Mouse (Mus musculus) C2C12 (cell line): ENCODE data around the gene Rab39. TPM values are rescaled to one million over a fixed set of nuclear protein-coding genes. Genes with fewer than 3 reads are reported as not detected.

ENCODE experiments used
- H3K27me3 ChIP-seq: one replicate; pipeline ENCODE4 v1.6.1; 2011; ENCODE audit not compliant: control insufficient read depth, insufficient read depth, insufficient read length
- H3K36me3 ChIP-seq: one replicate; pipeline ENCODE4 v1.6.1; 2011; ENCODE audit not compliant: control insufficient read depth, insufficient read depth
- H3K4me3 ChIP-seq: one replicate; pipeline ENCODE4 v1.5.1; 2011; ENCODE audit warnings: mild to moderate bottlenecking, control low read depth; ENCODE audit not compliant: poor library complexity, insufficient read depth, severe bottlenecking
- H3K79me2 ChIP-seq: one replicate; pipeline ENCODE4 v1.6.1; 2011; ENCODE audit not compliant: control insufficient read depth, insufficient read depth
- H3K79me3 ChIP-seq: one replicate; pipeline ENCODE4 v1.6.1; 2011; ENCODE audit warnings: low read depth, control low read depth
- H3ac ChIP-seq: one replicate; pipeline ENCODE3; 2011; ENCODE audit warnings: low read depth; ENCODE audit not compliant: control insufficient read depth, insufficient read length
- CEBPB ChIP-seq: IDR thresholded peaks from one replicate; pipeline ENCODE4 v1.6.1; 2011; ENCODE audit warnings: low read depth, mild to moderate bottlenecking, control low read depth, moderate library complexity
- CTCF ChIP-seq: IDR thresholded peaks from one replicate; pipeline ENCODE4 v1.5.1; 2011; ENCODE audit not compliant: control insufficient read depth, insufficient read depth, insufficient read length
- FOSL1 ChIP-seq: IDR thresholded peaks from one replicate; pipeline ENCODE4 v1.8.0; 2011; ENCODE audit warnings: mild to moderate bottlenecking, low read length; ENCODE audit not compliant: poor library complexity, insufficient read depth, severe bottlenecking
- MAX ChIP-seq: IDR thresholded peaks from one replicate; pipeline ENCODE4 v1.6.1; 2011; ENCODE audit warnings: mild to moderate bottlenecking, control low read depth
- MYOD1 ChIP-seq: IDR thresholded peaks from one replicate; pipeline ENCODE4 v1.6.1; 2011; ENCODE audit warnings: low read depth; ENCODE audit not compliant: control insufficient read depth, insufficient read length
- MYOG ChIP-seq: IDR thresholded peaks from one replicate; pipeline ENCODE4 v1.6.1; 2011; ENCODE audit not compliant: control insufficient read depth, insufficient read length; ENCODE audit errors: extremely low read depth
- USF1 ChIP-seq: IDR thresholded peaks from one replicate; pipeline ENCODE4 v1.6.1; 2011; ENCODE audit warnings: low read depth, mild to moderate bottlenecking, control low read depth, moderate library complexity
- long read RNA-seq, 2 experiments: library from polyadenylated mRNA; unstranded; transcript quantifications; one replicate each; pipeline ENCODE4 v2.0.0; 2019 to 2020
- polyA plus RNA-seq: library from polyadenylated mRNA; unstranded; fragments of >200 nt; fragmentation: generic; extraction: Trizol; gene quantifications from one replicate; pipeline ENCODE4 v1.2.1, GENCODE M21; 2012; ENCODE audit warnings: missing spikeins

The Rab39 gene
- not detected for polyA plus RNA-seq
- long read RNA-seq, experiment 1 = 0 reads
- long read RNA-seq, experiment 2 = 0 reads

- H3ac ChIP-seq = no peak within 1 kb of the TSS
- H3K79me3 ChIP-seq = no peaks in the 10 kb centered on the region
- no peaks in the 10 kb centered on the region for H3K79me2 ChIP-seq
- H3K36me3 ChIP-seq = no peaks in the 10 kb centered on the region
- no peaks in the 10 kb centered on the region for H3K27me3 ChIP-seq
- no peak within 1 kb of the TSS for H3K4me3 ChIP-seq
- TF ChIP-seq FOSL1 = no peak
These were observed at the start of gene Rab39 for GRCm38 (mm10) chr9:53705992-53706696. TSS of gene Rab39 (minus strand) at chr9:53706232.

- Histone ChIP-seq H3K79me2 (no peaks in the 10 kb centered on the region), H3K27me3 (no peaks in the 10 kb centered on the region), H3K4me3 (no peak overlapping the region), H3K79me3 (no peaks in the 10 kb centered on the region), H3K36me3 (no peaks in the 10 kb centered on the region), H3ac (no peak overlapping the region)
- no peak for TF ChIP-seq CTCF
- TF ChIP-seq MYOG = no peak
- TF ChIP-seq MAX = no peak
- no peak for TF ChIP-seq CEBPB
- no peak for TF ChIP-seq FOSL1
- no peak for TF ChIP-seq MYOD1
- TF ChIP-seq USF1 = no peak
These were observed 48.8 kb upstream of the Rab39 start for GRCm38 (mm10) chr9:53754801-53755200.

GRCm38 (mm10) chr9:53750899-53751298 is 44.9 kb upstream of the Rab39 start:
- Histone ChIP-seq H3K27me3 (no peaks in the 10 kb centered on the region), H3K79me3 (no peaks in the 10 kb centered on the region), H3K36me3 (no peaks in the 10 kb centered on the region), H3K79me2 (no peaks in the 10 kb centered on the region), H3ac (no peak overlapping the region), H3K4me3 (no peak overlapping the region)
- no peak for TF ChIP-seq FOSL1
- TF ChIP-seq MAX = no peak
- TF ChIP-seq CEBPB = no peak
- TF ChIP-seq USF1 = no peak
- no peak for TF ChIP-seq MYOD1
- TF ChIP-seq MYOG = no peak
- no peak for TF ChIP-seq CTCF

GRCm38 (mm10) chr9:53750411-53750810 is 44.4 kb upstream of the Rab39 start:
- no peak for TF ChIP-seq MAX
- no peak for TF ChIP-seq CTCF
- no peak for TF ChIP-seq MYOD1
- TF ChIP-seq CEBPB = no peak
- no peak for TF ChIP-seq USF1
- TF ChIP-seq MYOG = no peak
- no peak for TF ChIP-seq FOSL1
- Histone ChIP-seq H3K79me2 (no peaks in the 10 kb centered on the region), H3K4me3 (no peak overlapping the region)

GRCm38 (mm10) chr9:53740829-53741404 is 34.9 kb upstream of the Rab39 start:
- H3K4me3 ChIP-seq = no peak overlapping the region
- no peaks in the 10 kb centered on the region for H3K27me3 ChIP-seq
- TF ChIP-seq FOSL1 = no peak
- TF ChIP-seq MYOD1 = no peak
- TF ChIP-seq MYOG = no peak
- no peak for TF ChIP-seq CTCF
- no peak for TF ChIP-seq MAX
- TF ChIP-seq USF1 = no peak
- no peak for TF ChIP-seq CEBPB
- no peak overlapping the region for H3ac ChIP-seq
- no peaks in the 10 kb centered on the region for H3K79me3 ChIP-seq
- no peaks in the 10 kb centered on the region for H3K79me2 ChIP-seq
- no peaks in the 10 kb centered on the region for H3K36me3 ChIP-seq

More at GRCm38 (mm10) chr9:53750411-53750810, 44.4 kb upstream of the Rab39 start:
- H3ac ChIP-seq = no peak overlapping the region
- no peaks in the 10 kb centered on the region for H3K27me3 ChIP-seq
- H3K79me3 ChIP-seq = no peaks in the 10 kb centered on the region
- H3K36me3 ChIP-seq = no peaks in the 10 kb centered on the region

- Histone ChIP-seq H3K36me3 (no peaks in the 10 kb centered on the region), H3ac (no peak overlapping the region), H3K79me2 (no peaks in the 10 kb centered on the region), H3K27me3 (no peaks in the 10 kb centered on the region), H3K4me3 (no peak overlapping the region), H3K79me3 (no peaks in the 10 kb centered on the region)
- TF ChIP-seq CTCF (no peak), USF1 (no peak), CEBPB (no peak), MYOD1 (no peak), FOSL1 (no peak), MAX (no peak), MYOG (no peak)
These were observed 491 bp downstream of the Rab39 start for GRCm38 (mm10) chr9:53705491-53705991.
